Mouse (Mus musculus) kidney, adult 2 months (tissue): Measurements from ENCODE around the gene Dync1li1. TPM values are rescaled to one million over a fixed set of nuclear protein-coding genes. Genes with fewer than 3 reads are reported as not detected.

Experiments
- DNase-seq: peaks from one replicate; pipeline ENCODE4 v3.0.0; 2021
- H3K27ac ChIP-seq: fragments of 200-500 bp; 2 replicates; pipeline ENCODE4 v1.5.1; 2012; ENCODE audit warnings: low read depth, low read length, control low read depth, inconsistent platforms; ENCODE audit not compliant: insufficient read depth
- H3K27me3 ChIP-seq: fragments of 200-500 bp; replicated peaks from 2 replicates; pipeline ENCODE4 v1.6.1; 2012; ENCODE audit warnings: mild to moderate bottlenecking, moderate library complexity, low read length, inconsistent platforms; ENCODE audit not compliant: control insufficient read depth, insufficient read depth
- H3K36me3 ChIP-seq: fragments of 200-500 bp; 2 replicates; pipeline ENCODE4 v1.6.1; 2012; ENCODE audit warnings: mild to moderate bottlenecking, moderate library complexity, low read length, inconsistent platforms; ENCODE audit not compliant: control insufficient read depth, insufficient read depth
- H3K4me1 ChIP-seq: fragments of 200-500 bp; 2 replicates; pipeline ENCODE4 v1.6.1; 2011; ENCODE audit warnings: low read length; ENCODE audit not compliant: control insufficient read depth, insufficient read depth
- H3K4me3 ChIP-seq: fragments of 200-500 bp; 2 replicates; pipeline ENCODE4 v1.5.1; 2011; ENCODE audit warnings: mild to moderate bottlenecking, low read depth, low read length, control low read depth; ENCODE audit not compliant: insufficient read depth
- CTCF ChIP-seq: fragments of 200-500 bp; conservative IDR thresholded peaks from 2 replicates; pipeline ENCODE4 v1.5.1; 2011; ENCODE audit warnings: low read depth, mild to moderate bottlenecking, control low read depth, low read length, moderate library complexity, mixed read lengths; ENCODE audit not compliant: insufficient read depth, insufficient read length
- POLR2A ChIP-seq: fragments of 200-500 bp; IDR thresholded peaks from one replicate; pipeline ENCODE4 v1.6.1; 2011; ENCODE audit warnings: low read depth, low read length, control low read depth
- WGBS: fragments of 180-500 bp; shearing (Covaris S2); methylation state at CpG from one replicate; pipeline ENCODE4 v1.1.7; 2018; 5-methylcytosine and 5-hydroxymethylcytosine counted together
- polyA plus RNA-seq: library from polyadenylated mRNA; depleted of rRNA; stranded (reverse); fragments of >200 nt; gene quantifications from 2 replicates; pipeline ENCODE4 v1.2.3, GENCODE M21; 2012; rRNA removed

Gene Dync1li1
- polyA plus RNA-seq, 1 experiment: 24.6 TPM

DNA sequence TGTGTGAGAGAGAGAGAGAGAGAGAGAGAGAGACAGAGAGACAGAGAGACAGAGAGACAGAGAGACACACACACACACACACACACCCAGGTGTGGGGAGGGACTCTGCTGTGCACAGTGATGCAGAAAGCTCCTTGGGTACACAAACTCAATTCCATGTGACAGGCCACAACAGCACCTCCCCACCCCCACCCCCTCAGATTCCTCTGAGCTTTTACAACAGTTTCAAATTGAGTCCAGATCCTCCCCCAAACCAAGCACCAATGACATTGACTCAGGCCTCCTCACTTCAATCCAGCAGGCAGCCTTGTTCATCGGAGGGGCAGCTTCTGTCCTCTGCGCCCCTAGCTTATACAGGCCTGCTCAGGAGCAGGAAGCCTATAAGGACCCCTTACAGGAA, 78.9 kb downstream of the Dync1li1 start:
- no peaks in the 10 kb centered on the region for H3K36me3 ChIP-seq
- H3K27me3 ChIP-seq: no peaks in the 10 kb centered on the region
- 72% methylated on average over 2 of the region's 2 CpGs for WGBS
- no peaks in the 10 kb centered on the region for H3K4me1 ChIP-seq
- no peak overlapping the region for H3K4me3 ChIP-seq
- DNase-seq: no peak
- no peak overlapping the region for H3K27ac ChIP-seq
- no peak for TF ChIP-seq CTCF
- no peak for TF ChIP-seq POLR2A

GRCm38 (mm10) chr9:114768066-114768465, 79.5 kb downstream of the Dync1li1 start:
- Histone ChIP-seq H3K4me1 (no peaks in the 10 kb centered on the region), H3K27me3 (no peaks in the 10 kb centered on the region), H3K4me3 (no peak overlapping the region), H3K27ac (no peak overlapping the region), H3K36me3 (no peaks in the 10 kb centered on the region)
- 57% methylated on average over 10 of the region's 10 CpGs for WGBS
- no peak for TF ChIP-seq POLR2A
- no peak for TF ChIP-seq CTCF
- DNase-seq: no peak

GRCm38 (mm10) chr9:114770224-114770623, 81.6 kb downstream of the Dync1li1 start:
- no peak for TF ChIP-seq CTCF
- no peak for TF ChIP-seq POLR2A
- no peak overlapping the region for H3K27ac ChIP-seq
- no peak for DNase-seq
- H3K4me1 ChIP-seq: no peaks in the 10 kb centered on the region
- no peaks in the 10 kb centered on the region for H3K36me3 ChIP-seq
- H3K27me3 ChIP-seq: no peaks in the 10 kb centered on the region
- 95% methylated on average over 4 of the region's 4 CpGs for WGBS
- H3K4me3 ChIP-seq: no peak overlapping the region

GRCm38 (mm10) chr9:114771565-114771964, 83.0 kb downstream of the Dync1li1 start:
- TF ChIP-seq POLR2A (no peak), CTCF (no peak)
- Histone ChIP-seq H3K4me1 (no peaks in the 10 kb centered on the region), H3K27me3 (no peaks in the 10 kb centered on the region), H3K27ac (no peak overlapping the region), H3K36me3 (no peaks in the 10 kb centered on the region), H3K4me3 (no peak overlapping the region)
- DNase-seq: no peak
- 75% methylated on average over 7 of the region's 7 CpGs for WGBS

Other genes starting within 250 kb of the Dync1li1 start
- gene Ccr4, start 183.9 kb upstream of the Dync1li1 start, polyA plus RNA-seq: 0.20 and 0.53 TPM in 2 replicates
- gene C130032M10Rik, start 173.1 kb upstream of the Dync1li1 start, polyA plus RNA-seq: not detected in 2 replicates
- 0.01 and 0.05 TPM in 2 replicates for gene Trim71, start 124.4 kb upstream of the Dync1li1 start, polyA plus RNA-seq
- 21.9 and 24.0 TPM in 2 replicates for gene Cnot10, start 48.6 kb upstream of the Dync1li1 start, polyA plus RNA-seq
- 68.7 and 70.5 TPM in 2 replicates for gene Cmtm6, start 42.3 kb downstream of the Dync1li1 start, polyA plus RNA-seq
- 58.2 and 61.0 TPM in 2 replicates for gene Cmtm7, start 93.1 kb downstream of the Dync1li1 start, polyA plus RNA-seq
- gene Cmtm8, start 155.4 kb downstream of the Dync1li1 start, polyA plus RNA-seq: 30.5 and 38.1 TPM in 2 replicates
- 28.2 and 31.3 TPM in 2 replicates for gene Gpd1l, start 245.2 kb downstream of the Dync1li1 start, polyA plus RNA-seq